Mouse (Mus musculus): Measurements from ENCODE around the gene Cx3cl1. TPM values are rescaled to one million over a fixed set of nuclear protein-coding genes. Genes with fewer than 3 reads are reported as not detected.

The Cx3cl1 gene
- polyA plus RNA-seq (2015; fragmentation: Illumina TruSeq; extraction: RNeasy Lipid Tissue Mini Kit (QIAGEN cat#74804); ENCODE audit: insufficient read depth, low replicate concordance), result 0.84 TPM

GRCm38 (mm10) chr8:94771941-94772670 lies at the start of gene Cx3cl1:
Gene Cx3cl1 (plus strand): TSS chr8:94772009.

GRCm38 (mm10) chr8:94745476-94746184 lies 26.2 kb upstream of the Cx3cl1 start, which contains the start of gene Ccl22:
Gene Ccl22 (plus strand): TSS chr8:94745590.

GRCm38 (mm10) chr8:94810153-94810552 lies 38.3 kb downstream of the Cx3cl1 start, which contains the start of gene Ccl17:
Gene Ccl17 (plus strand): TSS chr8:94810453.

Other genes starting within 250 kb of the Cx3cl1 start
- 9.9 TPM for gene Cpne2, start 239.0 kb upstream of the Cx3cl1 start, polyA plus RNA-seq (2015; fragmentation: Illumina TruSeq; extraction: RNeasy Lipid Tissue Mini Kit (QIAGEN cat#74804); ENCODE audit: insufficient read depth, low replicate concordance)
- gene Rspry1, start 170.1 kb upstream of the Cx3cl1 start, polyA plus RNA-seq (2015; fragmentation: Illumina TruSeq; extraction: RNeasy Lipid Tissue Mini Kit (QIAGEN cat#74804); ENCODE audit: insufficient read depth, low replicate concordance), result 34.5 TPM
- 73.8 TPM for gene Fam192a, start 170.0 kb upstream of the Cx3cl1 start, polyA plus RNA-seq (2015; fragmentation: Illumina TruSeq; extraction: RNeasy Lipid Tissue Mini Kit (QIAGEN cat#74804); ENCODE audit: insufficient read depth, low replicate concordance)
- gene Arl2bp, start 105.4 kb upstream of the Cx3cl1 start, polyA plus RNA-seq (2015; fragmentation: Illumina TruSeq; extraction: RNeasy Lipid Tissue Mini Kit (QIAGEN cat#74804); ENCODE audit: insufficient read depth, low replicate concordance), result 81.5 TPM
- not detected for gene Pllp, start 75.7 kb upstream of the Cx3cl1 start, polyA plus RNA-seq (2015; fragmentation: Illumina TruSeq; extraction: RNeasy Lipid Tissue Mini Kit (QIAGEN cat#74804); ENCODE audit: insufficient read depth, low replicate concordance)
- 6.1 TPM for gene Ccl22, start 26.4 kb upstream of the Cx3cl1 start, polyA plus RNA-seq (2015; fragmentation: Illumina TruSeq; extraction: RNeasy Lipid Tissue Mini Kit (QIAGEN cat#74804); ENCODE audit: insufficient read depth, low replicate concordance)
- gene Ccl17, start 38.4 kb downstream of the Cx3cl1 start, polyA plus RNA-seq (2015; fragmentation: Illumina TruSeq; extraction: RNeasy Lipid Tissue Mini Kit (QIAGEN cat#74804); ENCODE audit: insufficient read depth, low replicate concordance), result not detected
- gene Coq9, start 66.3 kb downstream of the Cx3cl1 start, polyA plus RNA-seq (2015; fragmentation: Illumina TruSeq; extraction: RNeasy Lipid Tissue Mini Kit (QIAGEN cat#74804); ENCODE audit: insufficient read depth, low replicate concordance), result 23.9 TPM
- 36.7 TPM for gene Ciapin1, start 66.3 kb downstream of the Cx3cl1 start, polyA plus RNA-seq (2015; fragmentation: Illumina TruSeq; extraction: RNeasy Lipid Tissue Mini Kit (QIAGEN cat#74804); ENCODE audit: insufficient read depth, low replicate concordance)
- gene Polr2c, start 85.4 kb downstream of the Cx3cl1 start, polyA plus RNA-seq (2015; fragmentation: Illumina TruSeq; extraction: RNeasy Lipid Tissue Mini Kit (QIAGEN cat#74804); ENCODE audit: insufficient read depth, low replicate concordance), result 42.1 TPM
- gene Dok4, start 104.3 kb downstream of the Cx3cl1 start, polyA plus RNA-seq (2015; fragmentation: Illumina TruSeq; extraction: RNeasy Lipid Tissue Mini Kit (QIAGEN cat#74804); ENCODE audit: insufficient read depth, low replicate concordance), result 2.5 TPM
- gene Ccdc102a, start 146.1 kb downstream of the Cx3cl1 start, polyA plus RNA-seq (2015; fragmentation: Illumina TruSeq; extraction: RNeasy Lipid Tissue Mini Kit (QIAGEN cat#74804); ENCODE audit: insufficient read depth, low replicate concordance), result 4.0 TPM
- 20.1 TPM for gene Adgrg5, start 151.7 kb downstream of the Cx3cl1 start, polyA plus RNA-seq (2015; fragmentation: Illumina TruSeq; extraction: RNeasy Lipid Tissue Mini Kit (QIAGEN cat#74804); ENCODE audit: insufficient read depth, low replicate concordance)
- gene Adgrg1, start 202.7 kb downstream of the Cx3cl1 start, polyA plus RNA-seq (2015; fragmentation: Illumina TruSeq; extraction: RNeasy Lipid Tissue Mini Kit (QIAGEN cat#74804); ENCODE audit: insufficient read depth, low replicate concordance), result 9.3 TPM
- gene Adgrg3, start 245.7 kb downstream of the Cx3cl1 start, polyA plus RNA-seq (2015; fragmentation: Illumina TruSeq; extraction: RNeasy Lipid Tissue Mini Kit (QIAGEN cat#74804); ENCODE audit: insufficient read depth, low replicate concordance), result 1.3 TPM